Mouse (Mus musculus): ENCODE measurements around the gene Miga2.

Gene Miga2

DNA sequence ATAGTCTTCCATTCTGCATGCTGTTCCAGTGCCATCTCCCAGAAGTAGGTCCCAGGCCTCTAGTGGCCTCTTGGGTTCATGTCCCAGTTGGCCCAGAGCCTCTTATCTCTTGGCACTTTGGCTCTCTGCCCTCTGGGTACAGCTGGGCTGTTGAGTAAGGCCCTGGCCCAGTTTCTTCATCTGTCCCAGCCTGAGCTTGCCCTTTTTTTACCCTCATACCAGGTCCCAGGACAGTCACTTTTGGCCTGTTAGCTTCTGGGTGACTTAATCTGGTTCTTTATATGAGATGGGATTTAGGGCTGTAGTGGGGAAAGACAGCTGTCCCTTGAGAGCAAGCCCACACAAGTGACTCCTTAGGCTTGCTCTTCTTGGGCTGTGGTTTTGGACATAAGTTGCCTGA is 65.1 kb downstream of the Miga2 start:
- DNase-seq, result no peak

Data from right cerebral cortex, postnatal 14 days (tissue).